Mouse (Mus musculus) myocyte (in vitro differentiated cells): Measurements from ENCODE around the gene Sox6.

Source experiments
- MAX ChIP-seq: IDR thresholded peaks from one replicate; pipeline ENCODE4 v1.6.1; 2011; ENCODE audit warnings: low read depth, mild to moderate bottlenecking, control low read depth
- MYOD1 ChIP-seq, 3 experiments: IDR thresholded peaks; one replicate each; pipeline ENCODE4 v1.6.1; 2011; ENCODE audit warnings: control low read depth in 2 of 3, low read depth in 2 of 3, mild to moderate bottlenecking in 2 of 3, moderate library complexity in 1 of 3; ENCODE audit not compliant: insufficient read length in 2 of 3, control insufficient read depth in 1 of 3
- MYOG ChIP-seq, 3 experiments: IDR thresholded peaks; one replicate each; pipeline ENCODE4 v1.6.1; 2011; ENCODE audit warnings: control low read depth in 2 of 3, low read depth in 2 of 3, mild to moderate bottlenecking in 2 of 3; ENCODE audit not compliant: insufficient read length in 2 of 3, control insufficient read depth in 1 of 3, insufficient read depth in 1 of 3
- POLR2A ChIP-seq: IDR thresholded peaks from one replicate; pipeline ENCODE4 v1.6.1; 2011; ENCODE audit warnings: low read depth, mild to moderate bottlenecking, control low read depth, moderate library complexity; ENCODE audit not compliant: insufficient read length
- USF1 ChIP-seq: IDR thresholded peaks from one replicate; pipeline ENCODE4 v1.6.1; 2011; ENCODE audit warnings: low read depth, mild to moderate bottlenecking, control low read depth, moderate library complexity

DNA sequence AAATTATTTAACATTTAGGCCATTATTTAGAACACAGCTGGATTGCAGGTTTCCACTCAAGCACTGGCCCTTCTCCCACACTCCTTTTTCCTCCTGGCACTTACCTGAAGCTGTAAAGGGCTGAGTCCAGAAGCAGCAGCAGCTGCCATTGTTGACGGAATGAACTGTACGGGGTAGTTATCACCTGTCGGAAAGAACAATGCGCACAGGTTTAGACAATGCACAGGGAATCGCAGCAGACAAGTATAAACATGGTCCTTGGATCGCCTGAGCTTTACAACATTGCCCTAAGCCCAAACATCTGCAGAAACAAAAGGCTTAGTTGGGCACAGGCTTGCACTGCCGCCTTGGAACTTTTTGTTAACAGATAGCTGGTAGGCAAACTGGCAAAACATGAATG is 458.1 kb downstream of the Sox6 start:
- TF ChIP-seq MAX = no peak
- no peak for TF ChIP-seq POLR2A
- TF ChIP-seq USF1 = no peak
- TF ChIP-seq MYOG (IDR thresholded peaks at IDR 0.05; ENCODE audit: control insufficient read depth in 1 of 3, insufficient read depth in 1 of 3, insufficient read length in 2 of 3, low read depth in 2 of 3) = no peak
- TF ChIP-seq MYOD1 (IDR thresholded peaks at IDR 0.05; ENCODE audit: control insufficient read depth in 1 of 3, insufficient read length in 2 of 3, low read depth in 2 of 3) = no peak
